Mouse (Mus musculus) forebrain, embryonic 15.5 days (tissue): ENCODE measurements around the gene Rsbn1. TPM values are rescaled to one million over a fixed set of nuclear protein-coding genes. Genes with fewer than 3 reads are reported as not detected.

Source experiments
- ATAC-seq: fragments of 200-750 bp; cut with Nextera tagmentation; replicated peaks from 2 replicates; pipeline ENCODE4 v1.8.0; 2017; ENCODE audit warnings: mild to moderate bottlenecking, moderate TSS enrichment, moderate library complexity
- H3K27ac ChIP-seq: fragments of 300-500 bp; sonication (generic); replicated peaks from 2 replicates; pipeline ENCODE4 v1.5.1; 2015; ENCODE audit warnings: mild to moderate bottlenecking, inconsistent platforms
- H3K27me3 ChIP-seq: fragments of 300-500 bp; sonication (generic); 2 replicates; pipeline ENCODE4 v1.6.1; 2015; ENCODE audit warnings: inconsistent platforms
- H3K36me3 ChIP-seq: fragments of 300-500 bp; sonication (generic); 2 replicates; pipeline ENCODE4 v1.6.1; 2015; ENCODE audit warnings: mild to moderate bottlenecking, inconsistent platforms
- H3K4me1 ChIP-seq: fragments of 300-500 bp; sonication (generic); 2 replicates; pipeline ENCODE4 v1.6.1; 2015; ENCODE audit warnings: inconsistent platforms
- H3K4me2 ChIP-seq: fragments of 300-500 bp; sonication (generic); replicated peaks from 2 replicates; pipeline ENCODE4 v1.6.1; 2015; ENCODE audit warnings: mild to moderate bottlenecking, inconsistent platforms
- H3K4me3 ChIP-seq: fragments of 300-500 bp; sonication (generic); 2 replicates; pipeline ENCODE4 v1.5.1; 2015; ENCODE audit warnings: mild to moderate bottlenecking, inconsistent platforms
- H3K9ac ChIP-seq: fragments of 300-500 bp; sonication (generic); replicated peaks from 2 replicates; pipeline ENCODE4 v1.6.1; 2015; ENCODE audit warnings: mild to moderate bottlenecking, inconsistent platforms
- H3K9me3 ChIP-seq: fragments of 300-500 bp; sonication (generic); 2 replicates; pipeline ENCODE4 v1.6.1; 2016; ENCODE audit warnings: inconsistent platforms
- WGBS: fragments of 180-500 bp; shearing (Covaris S2); methylation state at CpG from one replicate; pipeline ENCODE4 v1.1.7; 2015; ENCODE audit warnings: mixed read lengths; 5-methylcytosine and 5-hydroxymethylcytosine counted together
- polyA plus RNA-seq: library from polyadenylated mRNA; unstranded; fragments of >200 nt; fragmentation: Nextera tagmentation; extraction: Ambion mirVana; gene quantifications from 2 replicates; pipeline ENCODE4 v1.2.1, GENCODE M21; 2015

The Rsbn1 gene
- polyA plus RNA-seq: 25.6 and 27.0 TPM in 2 replicates

GRCm38 (mm10) chr3:103914010-103914669 lies at the start of gene Rsbn1:
TSS of gene Rsbn1 (plus strand) at chr3:103914120.
- H3K36me3 ChIP-seq: no peaks in the 10 kb centered on the region
- peaks cover 20% of the 10 kb centered on the region for H3K4me1 ChIP-seq
- H3K9me3 ChIP-seq: no peaks in the 10 kb centered on the region
- peak within 1 kb of the TSS; percentile 96 for H3K9ac ChIP-seq
- peak; percentile 100 for ATAC-seq
- H3K27ac ChIP-seq: peak within 1 kb of the TSS; percentile 96
- H3K4me2 ChIP-seq: peak within 1 kb of the TSS; percentile 71
- H3K27me3 ChIP-seq: no peaks in the 10 kb centered on the region
- WGBS: under 1% methylated on average over 52 of the region's 55 CpGs
- H3K4me3 ChIP-seq: peak within 1 kb of the TSS; percentile 89

DNA sequence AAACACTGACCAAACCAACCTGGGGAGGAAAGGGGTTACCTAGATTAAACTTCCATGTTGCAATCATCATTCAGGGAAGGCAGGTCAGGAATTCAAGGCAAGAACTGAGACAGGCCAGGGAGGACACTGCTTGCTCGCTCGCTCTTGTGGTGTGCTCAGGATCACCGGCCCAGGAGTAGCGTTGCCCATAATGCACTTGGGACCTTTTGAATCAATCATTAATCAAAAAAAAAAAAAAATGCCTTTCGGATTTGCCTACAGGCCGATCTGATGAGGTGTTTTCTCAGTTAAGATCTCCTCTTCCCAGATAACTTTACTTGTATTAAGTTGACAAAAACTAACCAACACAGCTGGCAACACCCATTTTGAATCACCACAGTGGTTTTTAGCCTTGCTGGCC lies 49.7 kb upstream of the Rsbn1 start:
- Histone ChIP-seq H3K9ac (no peak overlapping the region), H3K27me3 (no peaks in the 10 kb centered on the region), H3K4me3 (no peak overlapping the region), H3K36me3 (no peaks in the 10 kb centered on the region), H3K4me2 (no peak overlapping the region), H3K27ac (no peak overlapping the region), H3K4me1 (0 out of 2 replicates have a peak, but pooled peaks cover 7% of the 10 kb centered on the region), H3K9me3 (no peaks in the 10 kb centered on the region)
- no peak for ATAC-seq
- WGBS: 94% methylated on average over 6 of the region's 6 CpGs

DNA sequence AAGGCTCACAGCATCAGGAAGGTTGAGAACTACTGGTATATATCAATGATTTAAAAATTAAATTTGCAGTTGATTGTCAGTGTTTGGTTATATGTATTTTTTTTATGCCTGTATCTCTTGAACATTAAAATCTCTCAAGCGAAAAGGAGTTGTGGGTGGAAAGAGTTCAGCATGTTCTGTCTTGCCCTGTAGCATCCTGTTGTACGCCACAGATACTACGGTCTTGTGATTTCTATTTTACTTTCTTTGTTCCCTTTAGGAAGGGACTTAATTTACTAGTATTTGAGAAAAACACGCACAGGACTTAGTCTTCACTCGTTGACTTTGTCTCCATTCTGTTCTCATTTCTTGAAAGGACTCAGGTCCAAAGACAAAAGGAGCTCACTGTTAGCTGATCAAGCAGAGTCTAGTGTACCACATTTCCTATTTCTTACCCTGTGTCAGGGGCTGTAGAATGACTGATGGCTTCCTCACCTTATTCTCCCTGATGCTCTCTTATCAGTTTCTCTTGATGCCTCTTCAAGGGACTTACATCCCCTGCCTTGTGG lies 46.4 kb upstream of the Rsbn1 start:
- H3K27me3 ChIP-seq: no peaks in the 10 kb centered on the region
- H3K36me3 ChIP-seq: no peaks in the 10 kb centered on the region
- no peak overlapping the region for H3K4me3 ChIP-seq
- H3K27ac ChIP-seq: no peak overlapping the region
- no peak overlapping the region for H3K9ac ChIP-seq
- 91% methylated on average over 5 of the region's 5 CpGs for WGBS
- ATAC-seq: no peak
- H3K4me2 ChIP-seq: no peak overlapping the region
- no peaks in the 10 kb centered on the region for H3K4me1 ChIP-seq
- H3K9me3 ChIP-seq: no peaks in the 10 kb centered on the region

DNA sequence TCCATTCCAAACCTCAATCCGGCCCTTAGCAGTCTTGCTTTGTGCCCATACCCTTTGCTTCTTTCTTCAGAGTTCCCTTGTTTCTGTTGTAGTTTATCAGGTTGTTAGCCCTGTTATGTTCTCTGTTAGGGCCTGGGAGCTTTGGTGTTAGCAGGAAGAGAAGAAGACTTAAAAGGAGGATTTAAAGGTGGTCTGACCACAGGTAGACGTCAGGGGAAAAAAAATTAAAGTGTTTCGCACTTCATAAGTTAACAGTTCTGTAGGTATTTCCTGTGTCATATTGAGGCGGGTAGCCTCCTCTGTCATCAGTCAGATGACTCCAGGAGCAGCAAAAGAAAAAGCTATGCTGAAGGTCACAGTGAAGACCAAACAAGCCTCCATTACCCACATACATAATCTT lies 45.9 kb upstream of the Rsbn1 start:
- H3K27me3 ChIP-seq: no peaks in the 10 kb centered on the region
- H3K4me2 ChIP-seq: no peak overlapping the region
- no peaks in the 10 kb centered on the region for H3K9me3 ChIP-seq
- H3K9ac ChIP-seq: no peak overlapping the region
- WGBS: 86% methylated on average over 4 of the region's 4 CpGs
- H3K4me1 ChIP-seq: no peaks in the 10 kb centered on the region
- H3K4me3 ChIP-seq: no peak overlapping the region
- H3K27ac ChIP-seq: no peak overlapping the region
- no peak for ATAC-seq
- H3K36me3 ChIP-seq: no peaks in the 10 kb centered on the region

- no peaks in the 10 kb centered on the region for H3K9me3 ChIP-seq
- no peak overlapping the region for H3K4me3 ChIP-seq
- no peak for ATAC-seq
- no peaks in the 10 kb centered on the region for H3K4me1 ChIP-seq
- H3K4me2 ChIP-seq: no peak overlapping the region
- WGBS: 78% methylated on average over 3 of the region's 3 CpGs
- H3K36me3 ChIP-seq: no peaks in the 10 kb centered on the region
- H3K27me3 ChIP-seq: no peaks in the 10 kb centered on the region
- H3K9ac ChIP-seq: no peak overlapping the region
- no peak overlapping the region for H3K27ac ChIP-seq
These were observed 41.2 kb upstream of the Rsbn1 start for GRCm38 (mm10) chr3:103872663-103873098.

- no peaks in the 10 kb centered on the region for H3K36me3 ChIP-seq
- 68% methylated on average over 7 of the region's 7 CpGs for WGBS
- no peaks in the 10 kb centered on the region for H3K27me3 ChIP-seq
- no peak overlapping the region for H3K27ac ChIP-seq
- no peak overlapping the region for H3K4me3 ChIP-seq
- ATAC-seq: no peak
- H3K4me1 ChIP-seq: no peaks in the 10 kb centered on the region
- no peaks in the 10 kb centered on the region for H3K9me3 ChIP-seq
- H3K4me2 ChIP-seq: no peak overlapping the region
- no peak overlapping the region for H3K9ac ChIP-seq
These were observed 39.6 kb upstream of the Rsbn1 start for GRCm38 (mm10) chr3:103874329-103874728.

DNA sequence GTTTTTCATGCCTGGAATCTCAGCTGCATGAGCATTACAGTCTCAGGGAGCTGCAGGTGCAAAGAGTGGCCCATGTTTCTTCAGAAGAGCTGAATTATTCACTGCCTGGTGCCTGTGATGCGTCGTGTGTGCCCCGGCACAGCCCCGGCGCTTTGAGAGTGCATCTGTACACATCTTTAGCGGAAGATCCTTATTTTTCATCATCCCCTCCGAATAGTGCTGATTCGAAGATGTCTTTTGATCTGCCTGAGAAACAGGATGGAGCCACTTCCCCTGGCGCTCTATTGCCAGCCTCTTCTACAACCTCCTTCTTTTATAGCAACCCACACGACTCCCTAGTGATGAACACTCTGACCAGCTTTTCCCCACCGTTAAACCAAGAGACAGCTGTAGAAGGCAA lies 28.0 kb upstream of the Rsbn1 start:
- no peak for ATAC-seq
- Histone ChIP-seq H3K4me2 (no peak overlapping the region), H3K4me1 (no peaks in the 10 kb centered on the region), H3K4me3 (no peak overlapping the region), H3K36me3 (no peaks in the 10 kb centered on the region), H3K9me3 (no peaks in the 10 kb centered on the region), H3K27me3 (no peaks in the 10 kb centered on the region), H3K9ac (no peak overlapping the region), H3K27ac (no peak overlapping the region)
- 78% methylated on average over 11 of the region's 11 CpGs for WGBS

DNA sequence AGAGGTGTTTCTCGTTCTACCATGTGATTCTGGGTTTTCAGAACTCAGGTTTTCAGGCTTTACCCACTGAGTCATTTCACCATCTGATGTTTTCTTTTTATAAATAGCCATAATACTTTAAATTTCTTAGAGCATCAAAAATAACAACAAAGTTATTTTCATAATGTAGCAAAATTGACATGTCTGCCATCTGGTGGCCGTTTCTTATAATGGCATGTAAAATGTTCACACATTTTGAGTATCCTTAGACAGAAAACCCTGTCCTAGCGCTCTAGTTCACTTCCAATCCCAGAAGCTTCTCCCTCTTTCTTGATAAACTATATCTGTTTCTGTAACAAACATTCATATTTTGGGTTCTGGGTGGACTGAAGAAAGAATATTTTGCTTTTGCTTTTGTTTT lies 26.3 kb upstream of the Rsbn1 start:
- 36% methylated on average over 3 of the region's 3 CpGs for WGBS
- Histone ChIP-seq H3K36me3 (no peaks in the 10 kb centered on the region), H3K9ac (no peak overlapping the region), H3K27ac (no peak overlapping the region), H3K4me3 (no peak overlapping the region), H3K4me1 (no peaks in the 10 kb centered on the region), H3K4me2 (no peak overlapping the region), H3K27me3 (no peaks in the 10 kb centered on the region), H3K9me3 (no peaks in the 10 kb centered on the region)
- ATAC-seq: no peak

- Histone ChIP-seq H3K9me3 (no peaks in the 10 kb centered on the region), H3K27ac (no peak overlapping the region), H3K4me2 (no peak overlapping the region), H3K36me3 (no peaks in the 10 kb centered on the region), H3K27me3 (no peaks in the 10 kb centered on the region), H3K4me1 (no peaks in the 10 kb centered on the region), H3K9ac (no peak overlapping the region), H3K4me3 (no peak overlapping the region)
- no peak for ATAC-seq
- 99% methylated on average over 3 of the region's 3 CpGs for WGBS
These were observed 20.5 kb upstream of the Rsbn1 start for GRCm38 (mm10) chr3:103893374-103893773.

DNA sequence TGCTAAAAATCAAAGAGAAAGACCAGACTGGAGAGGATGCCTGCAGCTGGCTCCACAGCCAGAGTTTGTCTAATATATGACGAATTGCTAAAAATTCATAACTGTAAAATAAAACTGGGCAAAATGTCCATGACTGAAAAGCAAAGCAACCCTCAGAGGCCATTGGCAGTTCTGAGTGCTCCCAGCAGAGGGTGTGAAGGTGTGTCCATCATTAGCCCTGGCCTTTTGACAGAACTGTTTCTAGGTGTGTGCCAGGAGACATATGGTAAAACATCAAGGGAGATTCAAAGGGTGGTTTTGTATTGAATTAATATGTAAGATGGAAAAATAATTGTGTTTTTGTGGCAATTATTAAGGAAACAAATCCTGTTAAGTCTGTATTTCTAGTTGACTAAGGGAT lies 9.2 kb upstream of the Rsbn1 start:
- no peak for ATAC-seq
- no peaks in the 10 kb centered on the region for H3K4me1 ChIP-seq
- no peak overlapping the region for H3K4me3 ChIP-seq
- no peak overlapping the region for H3K9ac ChIP-seq
- H3K9me3 ChIP-seq: no peaks in the 10 kb centered on the region
- H3K36me3 ChIP-seq: no peaks in the 10 kb centered on the region
- H3K27ac ChIP-seq: no peak overlapping the region
- H3K4me2 ChIP-seq: no peak overlapping the region
- WGBS: 92% methylated on average over 1 of the region's 1 CpGs
- H3K27me3 ChIP-seq: no peaks in the 10 kb centered on the region

GRCm38 (mm10) chr3:103907335-103908030 lies 6.4 kb upstream of the Rsbn1 start:
- Histone ChIP-seq H3K4me1 (no peaks in the 10 kb centered on the region), H3K36me3 (no peaks in the 10 kb centered on the region), H3K4me3 (no peak overlapping the region), H3K9me3 (no peaks in the 10 kb centered on the region), H3K27me3 (no peaks in the 10 kb centered on the region), H3K4me2 (no peak overlapping the region), H3K27ac (no peak overlapping the region), H3K9ac (no peak overlapping the region)
- no peak for ATAC-seq
- WGBS: 82% methylated on average over 5 of the region's 5 CpGs

- H3K4me3 ChIP-seq: no peak overlapping the region
- no peak overlapping the region for H3K27ac ChIP-seq
- H3K27me3 ChIP-seq: no peaks in the 10 kb centered on the region
- ATAC-seq: no peak
- WGBS: 78% methylated on average over 2 of the region's 2 CpGs
- H3K4me1 ChIP-seq: peaks cover 3% of the 10 kb centered on the region; the same call in 1 of the 2 replicates
- H3K4me2 ChIP-seq: no peak overlapping the region
- no peaks in the 10 kb centered on the region for H3K36me3 ChIP-seq
- H3K9ac ChIP-seq: no peak overlapping the region
- H3K9me3 ChIP-seq: no peaks in the 10 kb centered on the region
These were observed 5.1 kb upstream of the Rsbn1 start for GRCm38 (mm10) chr3:103908781-103909180.
